Mouse (Mus musculus): ENCODE results near the gene Ddx10. TPM values are rescaled to one million over a fixed set of nuclear protein-coding genes. Genes with fewer than 3 reads are reported as not detected.

Ddx10 gene
- total and polyA plus RNA-seq, 2 experiments: 0.87 to 7.8 TPM

GRCm38 (mm10) chr9:53095319-53096165 is 152.3 kb downstream of the Ddx10 start:
- Histone ChIP-seq H3K4me1 (ENCODE audit: control insufficient read depth, insufficient read depth, low read length) (no peaks in the 10 kb centered on the region), H3K27ac (replicated peaks; ENCODE audit: insufficient read depth, low read depth, low read length) (no peak overlapping the region), H3K4me3 (ENCODE audit: insufficient read depth, low read depth, low read length) (no peak overlapping the region), H3K79me2 (ENCODE audit: control insufficient read depth, insufficient read depth, low read length) (no peaks in the 10 kb centered on the region), H3K36me3 (ENCODE audit: control insufficient read depth, insufficient read depth, low read length) (peaks cover 2% of the 10 kb centered on the region; the same call in 1 of the 2 replicates), H3K9ac (ENCODE audit: low read depth, low read length) (no peak overlapping the region), H3K27me3 (ENCODE audit: control insufficient read depth, insufficient read depth, low read length) (no peaks in the 10 kb centered on the region)
- 89% methylated on average over 5 of the region's 5 CpGs for WGBS
- DNase-seq (ENCODE audit: extremely low read depth, low read depth, low spot score): no peak
- TF ChIP-seq CTCF (IDR thresholded peaks at IDR 0.05; ENCODE audit: low read depth, low read length) (no peak), POLR2A (IDR thresholded peaks at IDR 0.05; ENCODE audit: extremely low read depth, insufficient read depth, low read length) (no peak)

GRCm38 (mm10) chr9:53094536-53094935 is 153.3 kb downstream of the Ddx10 start:
- no peak for TF ChIP-seq CTCF (IDR thresholded peaks at IDR 0.05; ENCODE audit: low read depth, low read length)
- TF ChIP-seq POLR2A (IDR thresholded peaks at IDR 0.05; ENCODE audit: extremely low read depth, insufficient read depth, low read length): no peak
- no peak for DNase-seq (ENCODE audit: extremely low read depth, low read depth, low spot score)
- 93% methylated on average over 7 of the region's 7 CpGs for whole genome bisulfite sequencing
- H3K36me3 ChIP-seq (ENCODE audit: control insufficient read depth, insufficient read depth, low read length): peaks cover 2% of the 10 kb centered on the region; the same call in 1 of the 2 replicates
- H3K9ac ChIP-seq (ENCODE audit: low read depth, low read length): no peak overlapping the region
- no peak overlapping the region for H3K4me3 ChIP-seq (ENCODE audit: insufficient read depth, low read depth, low read length)
- H3K27me3 ChIP-seq (ENCODE audit: control insufficient read depth, insufficient read depth, low read length): no peaks in the 10 kb centered on the region
- no peaks in the 10 kb centered on the region for H3K79me2 ChIP-seq (ENCODE audit: control insufficient read depth, insufficient read depth, low read length)
- no peak overlapping the region for H3K27ac ChIP-seq (replicated peaks; ENCODE audit: insufficient read depth, low read depth, low read length)
- H3K4me1 ChIP-seq (ENCODE audit: control insufficient read depth, insufficient read depth, low read length): no peaks in the 10 kb centered on the region

GRCm38 (mm10) chr9:53077626-53078025 is 170.2 kb downstream of the Ddx10 start:
- H3K36me3 ChIP-seq (ENCODE audit: control insufficient read depth, insufficient read depth, low read length): no peaks in the 10 kb centered on the region
- WGBS: 82% methylated on average over 3 of the region's 3 CpGs
- no peaks in the 10 kb centered on the region for H3K4me1 ChIP-seq (ENCODE audit: control insufficient read depth, insufficient read depth, low read length)
- H3K79me2 ChIP-seq (ENCODE audit: control insufficient read depth, insufficient read depth, low read length): no peaks in the 10 kb centered on the region
- H3K9ac ChIP-seq (ENCODE audit: low read depth, low read length): no peak overlapping the region
- TF ChIP-seq POLR2A (IDR thresholded peaks at IDR 0.05; ENCODE audit: extremely low read depth, insufficient read depth, low read length) (no peak), CTCF (IDR thresholded peaks at IDR 0.05; ENCODE audit: low read depth, low read length) (no peak)
- no peaks in the 10 kb centered on the region for H3K27me3 ChIP-seq (ENCODE audit: control insufficient read depth, insufficient read depth, low read length)
- no peak for DNase-seq (ENCODE audit: extremely low read depth, low read depth, low spot score)
- H3K27ac ChIP-seq (replicated peaks; ENCODE audit: insufficient read depth, low read depth, low read length): no peak overlapping the region
- no peak overlapping the region for H3K4me3 ChIP-seq (ENCODE audit: insufficient read depth, low read depth, low read length)

GRCm38 (mm10) chr9:53075931-53076330 is 171.9 kb downstream of the Ddx10 start:
- Histone ChIP-seq H3K36me3 (ENCODE audit: control insufficient read depth, insufficient read depth, low read length) (no peaks in the 10 kb centered on the region), H3K4me3 (ENCODE audit: insufficient read depth, low read depth, low read length) (no peak overlapping the region), H3K27ac (replicated peaks; ENCODE audit: insufficient read depth, low read depth, low read length) (no peak overlapping the region), H3K9ac (ENCODE audit: low read depth, low read length) (no peak overlapping the region), H3K4me1 (ENCODE audit: control insufficient read depth, insufficient read depth, low read length) (no peaks in the 10 kb centered on the region), H3K79me2 (ENCODE audit: control insufficient read depth, insufficient read depth, low read length) (no peaks in the 10 kb centered on the region), H3K27me3 (ENCODE audit: control insufficient read depth, insufficient read depth, low read length) (no peaks in the 10 kb centered on the region)
- no peak for TF ChIP-seq CTCF (IDR thresholded peaks at IDR 0.05; ENCODE audit: low read depth, low read length)
- no peak for TF ChIP-seq POLR2A (IDR thresholded peaks at IDR 0.05; ENCODE audit: extremely low read depth, insufficient read depth, low read length)
- 89% methylated on average over 3 of the region's 3 CpGs for WGBS
- no peak for DNase-seq (ENCODE audit: extremely low read depth, low read depth, low spot score)

GRCm38 (mm10) chr9:53074443-53074842 is 173.4 kb downstream of the Ddx10 start:
- H3K27ac ChIP-seq (replicated peaks; ENCODE audit: insufficient read depth, low read depth, low read length): no peak overlapping the region

GRCm38 (mm10) chr9:53073576-53074112 is 174.2 kb downstream of the Ddx10 start:
- H3K27ac ChIP-seq (replicated peaks; ENCODE audit: insufficient read depth, low read depth, low read length): no peak overlapping the region
- no peaks in the 10 kb centered on the region for H3K36me3 ChIP-seq (ENCODE audit: control insufficient read depth, insufficient read depth, low read length)
- WGBS: 86% methylated on average over 10 of the region's 10 CpGs
- no peak for DNase-seq (ENCODE audit: extremely low read depth, low read depth, low spot score)
- TF ChIP-seq POLR2A (IDR thresholded peaks at IDR 0.05; ENCODE audit: extremely low read depth, insufficient read depth, low read length) (no peak), CTCF (IDR thresholded peaks at IDR 0.05; ENCODE audit: low read depth, low read length) (no peak)
- no peak overlapping the region for H3K4me3 ChIP-seq (ENCODE audit: insufficient read depth, low read depth, low read length)
- no peaks in the 10 kb centered on the region for H3K27me3 ChIP-seq (ENCODE audit: control insufficient read depth, insufficient read depth, low read length)
- no peak overlapping the region for H3K9ac ChIP-seq (ENCODE audit: low read depth, low read length)
- H3K79me2 ChIP-seq (ENCODE audit: control insufficient read depth, insufficient read depth, low read length): no peaks in the 10 kb centered on the region
- H3K4me1 ChIP-seq (ENCODE audit: control insufficient read depth, insufficient read depth, low read length): no peaks in the 10 kb centered on the region

More at GRCm38 (mm10) chr9:53074443-53074842, 173.4 kb downstream of the Ddx10 start:
- DNase-seq (ENCODE audit: extremely low read depth, low read depth, low spot score): peak; percentile 14
- H3K79me2 ChIP-seq (ENCODE audit: control insufficient read depth, insufficient read depth, low read length): no peaks in the 10 kb centered on the region
- no peaks in the 10 kb centered on the region for H3K4me1 ChIP-seq (ENCODE audit: control insufficient read depth, insufficient read depth, low read length)
- TF ChIP-seq CTCF (IDR thresholded peaks at IDR 0.05; ENCODE audit: low read depth, low read length): no peak
- no peak for TF ChIP-seq POLR2A (IDR thresholded peaks at IDR 0.05; ENCODE audit: extremely low read depth, insufficient read depth, low read length)
- 76% methylated on average over 3 of the region's 3 CpGs for WGBS
- no peak overlapping the region for H3K4me3 ChIP-seq (ENCODE audit: insufficient read depth, low read depth, low read length)
- H3K27me3 ChIP-seq (ENCODE audit: control insufficient read depth, insufficient read depth, low read length): no peaks in the 10 kb centered on the region
- H3K9ac ChIP-seq (ENCODE audit: low read depth, low read length): no peak overlapping the region
- H3K36me3 ChIP-seq (ENCODE audit: control insufficient read depth, insufficient read depth, low read length): no peaks in the 10 kb centered on the region

Data from liver, adult 2 months (tissue).